Mouse (Mus musculus) spleen, postnatal 10 days (tissue): ENCODE data around the gene Pdss2.

Experiments
- DNase-seq, 2 experiments: peaks; one replicate each; pipeline ENCODE4 v3.0.0; 2021 to 2022; ENCODE audit warnings: low spot score in 2 of 2

The Pdss2 gene

DNA sequence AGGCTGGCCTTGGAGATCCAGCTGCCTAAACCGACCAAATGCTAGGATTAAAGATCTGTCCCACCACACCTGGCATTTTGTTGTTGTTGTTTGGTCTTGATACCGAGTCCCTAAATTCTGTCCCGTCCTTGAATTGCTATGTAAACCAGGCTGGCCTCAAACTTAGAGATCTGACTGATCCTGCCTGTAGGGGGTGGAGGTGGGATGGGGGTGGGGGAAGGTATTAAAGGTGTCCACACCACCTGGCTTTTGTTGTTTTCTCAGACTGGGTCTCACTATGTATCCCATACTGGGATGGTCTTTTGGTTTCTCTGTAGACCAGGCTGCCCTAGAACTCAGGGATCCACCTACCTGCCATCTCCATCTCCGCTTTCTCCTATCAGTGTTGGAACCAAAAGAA is 259.9 kb downstream of the Pdss2 start:
- DNase-seq = no peak

DNA sequence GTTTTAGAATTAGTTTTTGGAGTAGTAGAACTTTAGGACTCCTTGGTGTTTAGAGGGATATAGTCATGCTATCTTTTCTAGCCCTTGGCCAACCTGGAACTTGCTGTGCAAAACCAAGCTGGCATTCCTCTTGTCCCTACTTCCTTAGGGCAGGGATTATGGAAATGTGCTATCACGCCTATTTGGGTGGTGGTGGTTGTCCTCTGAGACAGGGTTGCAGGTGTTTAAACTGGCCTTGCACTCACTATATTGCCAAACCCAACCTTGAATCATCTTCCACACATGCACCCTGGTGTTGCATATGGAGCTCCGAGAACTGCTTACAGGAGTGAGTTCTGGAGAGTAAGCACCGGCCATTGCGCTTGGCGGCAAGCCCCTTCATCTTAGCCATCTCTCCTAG is 260.7 kb downstream of the Pdss2 start:
- DNase-seq = no peak

GRCm38 (mm10) chr10:43483426-43483995 is 262.2 kb downstream of the Pdss2 start:
- no peak for DNase-seq

GRCm38 (mm10) chr10:43485751-43486268 is 264.5 kb downstream of the Pdss2 start:
- no peak for DNase-seq

DNA sequence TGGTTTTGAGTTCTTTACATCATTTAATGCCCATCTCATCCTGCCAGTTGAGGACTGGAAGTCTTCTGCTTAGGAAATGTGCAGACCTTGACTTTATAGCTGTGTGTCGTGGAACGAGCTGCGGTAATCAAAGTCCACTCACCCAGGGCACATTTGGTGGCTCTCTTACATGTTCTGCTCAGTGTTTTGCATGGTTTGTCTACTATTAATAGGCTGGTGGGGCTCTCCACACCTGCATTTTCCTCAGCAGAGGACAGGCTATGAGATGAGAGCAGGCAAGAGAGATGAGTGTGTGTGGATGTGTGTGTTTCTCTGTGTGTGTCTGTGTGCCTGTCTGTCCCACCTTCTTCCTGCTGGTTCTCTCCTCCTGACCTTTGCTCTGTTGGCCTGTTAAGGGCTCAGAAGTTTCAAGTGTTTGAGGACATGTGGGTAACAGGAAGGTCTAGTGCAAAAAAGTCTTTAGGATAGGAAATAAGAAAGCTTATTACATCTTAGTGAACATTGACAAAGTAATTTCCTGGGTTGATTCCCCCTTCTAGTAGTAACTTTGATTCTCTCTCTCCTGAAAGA is 266.2 kb downstream of the Pdss2 start:
- DNase-seq = no peak

DNA sequence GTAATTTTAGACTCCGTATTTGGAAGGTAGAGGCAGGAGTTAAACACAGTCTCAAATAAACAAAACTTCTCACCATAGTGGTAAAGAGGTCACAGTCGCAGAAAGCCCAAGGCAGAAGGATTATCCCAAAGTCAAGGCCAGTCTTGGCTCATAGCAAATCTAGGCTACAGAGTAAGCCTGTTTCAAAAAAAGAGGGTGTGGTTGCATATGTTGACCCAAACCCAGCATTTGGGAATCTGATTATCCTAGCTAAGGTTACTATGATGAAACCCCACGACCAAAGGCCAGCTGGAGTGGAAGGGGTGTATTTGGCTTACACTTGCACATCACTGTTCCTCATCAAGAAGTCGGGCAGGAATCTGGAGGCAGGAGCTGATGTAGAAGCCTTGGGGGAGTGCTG is 267.0 kb downstream of the Pdss2 start:
- DNase-seq = no peak

- DNase-seq = no peak
These were observed 267.9 kb downstream of the Pdss2 start for GRCm38 (mm10) chr10:43489139-43489538.

GRCm38 (mm10) chr10:43489550-43489949 is 268.3 kb downstream of the Pdss2 start:
- no peak for DNase-seq

- DNase-seq = no peak
These were observed 268.7 kb downstream of the Pdss2 start for GRCm38 (mm10) chr10:43490034-43490433.

GRCm38 (mm10) chr10:43490846-43491245 is 269.6 kb downstream of the Pdss2 start:
- DNase-seq = no peak

DNA sequence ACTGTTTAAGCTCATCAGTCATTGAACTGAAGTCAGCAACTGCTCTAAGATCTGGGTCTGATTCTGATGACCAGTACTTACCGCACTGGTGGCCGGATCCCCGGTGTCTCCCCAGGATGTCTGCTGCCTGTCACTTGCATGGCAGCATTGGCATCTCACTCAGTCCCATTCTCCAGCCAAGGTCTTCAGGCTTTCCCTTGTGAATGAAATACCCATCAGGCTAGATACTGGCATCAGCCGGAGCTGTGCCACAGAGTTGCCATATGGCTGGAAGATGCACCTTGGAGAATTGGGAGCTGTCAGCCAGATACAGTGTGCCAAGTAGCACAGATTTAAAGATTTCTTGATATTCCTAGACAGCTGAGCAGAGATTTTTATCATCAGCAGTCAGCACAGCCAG is 281.3 kb downstream of the Pdss2 start:
- no peak for DNase-seq

GRCm38 (mm10) chr10:43504291-43504690 is 283.0 kb downstream of the Pdss2 start:
- no peak for DNase-seq

DNA sequence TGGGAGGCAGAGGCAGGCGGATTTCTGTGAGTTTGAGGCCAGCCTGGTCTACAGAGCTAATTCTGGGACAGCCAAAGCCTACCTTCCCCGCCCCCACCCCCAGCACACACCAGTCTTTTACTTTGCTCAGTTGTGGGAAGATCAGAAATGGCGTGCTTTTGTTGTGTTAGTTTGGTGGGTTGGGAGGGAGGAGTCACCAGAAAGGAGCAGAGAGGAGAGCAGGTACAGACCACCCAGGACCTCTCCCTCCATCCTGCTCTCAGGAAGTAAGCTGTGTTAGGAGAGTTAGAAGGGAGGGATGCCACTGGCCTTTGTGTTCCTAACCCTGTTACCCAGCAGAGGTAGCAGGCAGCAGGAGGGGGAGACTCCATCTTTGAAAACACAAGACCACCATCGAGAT is 285.8 kb downstream of the Pdss2 start:
- DNase-seq = no peak

- no peak for DNase-seq
These were observed 287.9 kb downstream of the Pdss2 start for GRCm38 (mm10) chr10:43509228-43509627.

DNA sequence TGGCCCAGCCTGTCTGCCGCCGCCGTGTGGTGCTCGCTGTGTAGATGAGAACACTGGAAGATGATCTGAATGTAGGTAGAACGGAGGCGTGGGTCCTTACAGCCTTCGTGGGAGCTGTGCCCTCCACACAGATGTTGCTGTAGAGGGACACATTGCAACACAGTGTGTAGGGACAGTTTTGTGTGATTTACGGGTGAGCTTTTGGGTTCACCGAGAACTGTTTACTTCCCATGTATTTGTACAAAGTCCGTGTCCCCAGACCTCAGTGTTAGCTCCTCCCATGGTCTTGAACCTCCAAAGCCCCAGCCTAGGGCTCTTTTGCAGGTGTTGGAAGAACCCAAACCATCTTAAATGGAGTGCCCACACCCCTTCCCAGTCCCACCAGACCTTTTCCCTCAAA is 291.7 kb downstream of the Pdss2 start:
- no peak for DNase-seq
